Mouse (Mus musculus) lung, adult 2 months (tissue): ENCODE results near the gene Abca2.

Experiments
- CTCF ChIP-seq: fragments of 200-500 bp; IDR thresholded peaks from 2 replicates; pipeline ENCODE4 v1.5.1; 2011; ENCODE audit warnings: mild to moderate bottlenecking, low read length, control low read depth; ENCODE audit not compliant: insufficient read depth
- POLR2A ChIP-seq: fragments of 200-500 bp; IDR thresholded peaks from 2 replicates; pipeline ENCODE4 v1.6.1; 2011; ENCODE audit warnings: low read depth, mild to moderate bottlenecking, control low read depth, low read length, borderline replicate concordance; ENCODE audit errors: extremely low read depth

GRCm38 (mm10) chr2:25422587-25423410 is 5.7 kb upstream of the Abca2 start, which contains the start of gene Fut7:
- TF ChIP-seq POLR2A (no peak), CTCF (no peak)
